Mouse (Mus musculus): ENCODE data around the gene Rsf1.

The Rsf1 gene

DNA sequence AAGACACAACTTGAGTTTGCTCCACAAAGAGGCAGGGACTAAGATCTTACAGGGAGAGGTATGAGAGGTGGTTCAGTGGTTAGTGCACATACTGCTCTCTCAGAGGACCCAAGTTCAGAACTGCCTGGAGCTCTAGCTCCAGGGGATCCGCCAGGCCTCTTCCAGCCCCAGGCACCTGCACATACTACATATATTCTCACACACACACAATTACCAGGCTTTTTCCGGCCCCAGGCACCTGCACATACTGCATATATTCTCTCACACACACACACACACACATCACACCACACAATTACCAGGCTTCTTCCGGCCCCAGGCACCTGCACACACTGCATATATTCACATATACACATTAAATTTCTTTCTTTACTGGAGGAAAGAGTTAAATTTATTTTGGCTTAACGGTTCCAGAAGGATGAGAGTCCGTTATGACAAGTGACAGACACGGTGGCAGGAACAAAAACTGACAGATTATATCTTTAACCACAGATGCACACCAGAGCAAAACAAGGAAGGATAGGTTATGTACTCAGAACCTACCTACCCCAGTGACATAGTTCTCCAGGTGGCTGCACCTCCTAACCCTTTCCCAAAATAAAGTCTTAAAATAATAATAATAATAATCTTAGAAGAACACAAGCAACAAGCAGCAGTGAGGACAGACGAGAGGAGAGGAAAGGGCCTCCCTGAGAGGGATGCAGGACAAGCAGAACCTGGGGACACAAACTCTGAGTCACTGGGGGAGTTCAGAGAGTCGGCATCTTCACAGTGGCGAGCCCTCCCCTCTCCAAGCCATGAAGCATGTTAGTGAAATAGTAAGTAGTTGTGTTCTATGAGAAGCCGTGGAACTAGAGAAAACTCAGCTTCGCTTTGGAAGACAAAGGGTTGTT lies 144.2 kb downstream of the Rsf1 start:
- DNase-seq (ENCODE audit: low spot score in 2 of 2): peak; percentile 66 to 72

GRCm38 (mm10) chr7:97725401-97725800 lies 145.7 kb downstream of the Rsf1 start:
- DNase-seq (ENCODE audit: low spot score in 2 of 2): no peak

DNA sequence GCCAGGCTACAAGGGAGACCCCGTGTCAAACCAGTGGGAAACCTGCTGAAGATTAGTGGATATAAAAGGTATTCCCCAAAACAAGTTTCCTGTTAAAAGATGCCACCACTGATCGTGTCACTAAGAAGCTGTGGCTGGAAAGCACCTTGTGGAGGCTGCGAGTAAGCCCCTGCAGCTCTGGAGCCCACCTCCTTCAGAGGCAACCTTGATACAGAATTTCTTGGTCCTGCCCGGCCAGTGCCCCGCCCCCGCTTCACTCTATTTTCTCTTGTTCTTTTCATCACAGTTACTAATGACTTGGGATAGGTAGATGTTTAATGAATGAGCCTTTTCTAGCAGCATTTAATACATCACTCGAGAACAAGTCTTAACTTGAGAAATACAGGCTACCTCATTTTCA lies 146.4 kb downstream of the Rsf1 start:
- DNase-seq (ENCODE audit: low spot score in 2 of 2): no peak

- DNase-seq (ENCODE audit: low spot score in 2 of 2): no peak
Observed at GRCm38 (mm10) chr7:97726778-97727177, 147.1 kb downstream of the Rsf1 start.

DNA sequence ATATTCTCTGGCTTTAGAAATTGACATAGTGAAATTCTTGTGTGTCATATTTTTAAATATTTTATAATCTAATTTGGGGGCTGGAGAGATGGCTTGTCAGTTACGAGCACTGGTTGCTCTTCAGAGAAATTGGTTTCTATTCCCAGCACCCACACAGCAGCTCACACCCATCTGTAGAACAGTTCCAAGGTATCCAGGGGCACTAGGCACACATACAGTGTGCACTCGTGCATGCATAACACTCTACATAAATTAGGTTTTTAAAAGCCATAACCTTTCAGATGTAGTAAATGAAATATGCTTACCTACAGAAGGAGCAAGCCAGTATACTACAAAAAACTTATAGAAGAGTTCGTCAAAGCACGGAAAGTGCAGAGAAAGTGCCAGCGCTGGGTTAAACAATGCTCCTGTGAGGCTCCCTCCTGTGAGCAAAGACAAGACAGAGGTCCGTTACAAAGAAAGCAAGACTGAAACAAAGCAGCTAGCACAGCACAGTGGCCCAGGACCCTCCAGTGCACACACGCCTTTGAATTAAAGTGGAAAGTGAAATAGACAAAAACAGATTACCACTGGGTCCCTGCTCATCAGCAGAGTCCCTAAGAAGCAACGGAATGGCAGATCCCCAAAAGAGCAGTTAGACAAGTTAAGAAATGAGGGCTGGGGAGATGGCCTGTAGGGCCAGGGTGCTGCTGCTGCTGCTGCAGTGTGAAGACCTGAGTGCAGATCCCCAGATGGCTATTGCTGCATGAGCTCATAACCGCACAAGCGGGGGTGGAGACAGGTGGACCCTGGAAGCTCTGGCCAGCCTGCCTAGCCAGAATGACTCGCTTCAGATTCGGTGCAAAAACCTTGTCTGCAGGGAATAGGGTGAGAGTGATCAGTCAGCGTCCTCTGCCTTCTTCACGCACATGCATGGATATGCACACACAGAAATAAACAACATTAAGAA lies 149.3 kb downstream of the Rsf1 start:
- no peak for DNase-seq (ENCODE audit: low spot score in 2 of 2)

DNA sequence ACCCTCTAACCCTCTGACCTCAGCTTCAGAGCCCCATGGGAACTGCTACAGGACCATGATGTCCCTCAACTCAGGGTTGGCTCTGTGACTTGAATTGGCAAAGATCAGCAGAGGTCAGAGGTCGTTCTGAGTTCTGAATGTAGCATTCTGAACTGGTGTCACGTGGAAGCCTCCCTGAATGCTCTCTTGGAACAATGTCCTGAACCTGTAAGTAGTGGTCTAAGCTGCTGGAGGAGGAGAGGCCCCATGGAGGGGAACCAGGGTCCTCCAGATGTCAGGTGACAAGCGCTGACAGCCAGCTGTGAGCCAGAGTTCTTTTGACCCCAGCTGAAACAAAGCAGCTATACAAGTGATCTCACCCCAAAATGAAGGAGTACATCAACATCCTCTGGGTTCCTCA lies 150.7 kb downstream of the Rsf1 start:
- DNase-seq (ENCODE audit: low spot score in 2 of 2): peak; percentile 75 to 81

GRCm38 (mm10) chr7:97733606-97734005 lies 153.9 kb downstream of the Rsf1 start:
- DNase-seq (ENCODE audit: low spot score in 2 of 2): no peak

GRCm38 (mm10) chr7:97735021-97735420 lies 155.3 kb downstream of the Rsf1 start:
- DNase-seq (ENCODE audit: low spot score in 2 of 2): no peak

DNA sequence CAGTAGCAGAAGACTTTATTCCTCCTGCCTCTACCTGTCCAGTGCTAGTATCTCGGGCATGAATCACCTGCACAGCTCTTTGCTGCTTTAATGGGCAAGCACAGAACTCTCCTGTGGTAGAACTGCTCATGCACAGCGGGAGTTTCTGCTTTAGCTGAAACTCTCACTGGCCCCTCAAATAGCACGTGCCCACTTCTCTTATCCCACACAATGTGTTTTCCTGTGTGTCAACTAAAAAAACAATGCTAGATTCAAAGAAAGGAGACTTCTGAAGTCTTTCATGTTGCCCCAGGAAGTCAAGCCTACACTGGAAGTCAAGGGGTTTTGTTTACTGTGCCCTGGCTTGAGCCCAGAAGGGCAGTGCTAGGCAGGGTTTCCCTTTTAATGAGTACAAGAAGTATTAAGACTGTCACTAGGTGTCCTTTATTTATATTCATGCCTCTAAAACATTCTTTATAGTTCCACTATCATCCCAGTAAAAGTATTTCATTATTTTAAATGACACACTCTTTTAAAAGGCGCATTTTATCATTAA lies 156.3 kb downstream of the Rsf1 start:
- DNase-seq (ENCODE audit: low spot score in 2 of 2): no peak

- DNase-seq (ENCODE audit: low spot score in 2 of 2): no peak
Observed at GRCm38 (mm10) chr7:97737256-97737637, 157.6 kb downstream of the Rsf1 start.

DNA sequence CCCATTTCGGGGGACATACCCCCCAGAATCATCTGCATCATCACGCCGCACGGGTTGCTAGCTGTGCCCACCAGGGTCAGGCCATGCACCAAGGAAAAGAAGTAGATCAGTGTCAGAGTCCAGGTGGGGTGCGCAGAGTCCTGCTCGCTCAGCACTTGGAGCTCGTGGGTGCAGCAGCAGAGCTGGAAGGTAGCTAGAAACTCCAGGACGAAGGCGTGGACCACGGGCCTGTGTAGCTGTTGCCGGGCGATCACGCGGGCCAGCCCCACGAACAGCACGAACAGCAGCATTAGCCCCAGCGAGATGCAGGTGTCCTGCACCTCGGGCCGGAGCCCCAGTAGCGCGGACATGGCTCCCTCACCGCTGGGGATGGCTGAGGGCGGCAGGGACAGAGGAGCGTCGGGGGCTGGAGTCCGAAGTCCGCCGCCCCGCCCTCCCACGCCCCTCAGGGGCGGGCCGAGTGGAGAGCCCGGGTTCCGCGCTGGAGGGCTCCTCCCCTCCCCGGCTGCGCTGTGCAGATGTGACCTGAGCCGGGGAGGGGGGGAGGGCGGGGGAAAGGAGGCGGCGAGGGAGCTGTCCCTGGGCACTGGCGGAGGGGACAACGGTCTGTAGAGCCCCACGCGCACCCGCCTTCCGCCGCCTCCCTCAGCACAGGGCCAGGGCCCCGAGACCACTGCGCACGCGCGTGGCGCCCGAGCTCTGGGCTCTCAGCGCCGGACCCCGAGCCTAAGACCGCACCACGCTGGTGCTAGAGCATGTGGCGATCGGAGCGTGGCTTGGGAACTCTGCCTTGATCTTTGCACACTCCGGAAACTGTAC lies 158.2 kb downstream of the Rsf1 start, which contains the start of gene Aqp11:
TSS of gene Aqp11 (minus strand) at position 652 of the 819 bp plus-strand sequence.
- peak; percentile 84 for DNase-seq (ENCODE audit: low spot score in 2 of 2)

DNA sequence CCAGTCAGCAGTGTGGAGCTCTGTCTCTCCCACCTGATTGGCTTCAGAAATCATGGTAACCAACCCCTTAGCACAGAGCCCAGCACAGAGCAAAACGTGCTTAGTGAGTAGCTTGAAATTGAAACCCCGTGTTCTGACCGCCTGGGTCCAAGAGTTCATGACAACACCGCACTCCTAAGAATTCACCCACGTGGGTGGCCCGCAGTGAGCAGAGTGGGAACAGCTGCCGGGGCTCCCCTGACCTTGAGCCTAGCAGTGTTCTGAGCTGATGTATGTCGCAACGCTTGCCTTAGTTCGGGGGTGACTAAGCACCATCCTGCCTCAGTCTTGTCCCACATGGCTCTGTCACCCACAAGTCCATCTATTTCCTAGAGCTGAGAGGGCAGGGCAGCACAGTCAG lies 161.3 kb downstream of the Rsf1 start:
- DNase-seq (ENCODE audit: low spot score in 2 of 2): no peak

DNA sequence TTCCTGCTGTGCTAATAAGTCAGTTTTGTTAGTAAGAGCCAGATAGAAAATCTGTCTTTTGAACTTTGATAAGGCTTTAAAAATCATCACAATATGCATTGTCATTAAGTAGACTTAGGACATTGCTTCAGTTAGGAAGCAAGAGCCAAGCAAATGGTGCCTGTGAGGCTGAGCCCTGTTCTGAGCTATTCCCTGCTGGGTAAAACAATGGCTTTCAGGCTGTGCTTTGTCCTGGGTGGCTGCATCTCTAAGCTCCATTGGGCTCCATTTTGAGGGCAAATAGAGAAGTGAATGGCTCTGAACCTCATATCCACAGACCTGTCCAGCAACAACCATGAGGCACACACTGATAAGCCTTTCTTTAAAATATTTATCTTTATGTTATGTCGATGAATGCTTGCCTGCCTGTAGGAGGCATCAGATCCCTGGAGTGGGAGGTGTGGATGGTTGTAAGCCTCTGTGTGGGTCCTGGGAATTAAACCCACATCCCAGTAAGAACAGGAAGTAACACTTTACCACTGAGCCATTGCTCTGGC lies 162.1 kb downstream of the Rsf1 start:
- no peak for DNase-seq (ENCODE audit: low spot score in 2 of 2)

Data from thymus, postnatal 10 days (tissue).